Mouse (Mus musculus) CD4-positive, CD25-positive, alpha-beta regulatory T cell, adult 2 months (primary cell): Measurements from ENCODE around the gene Rapgef2.
"Not testable (repeated sequence)": the region's sequence is repeated elsewhere in the genome, so short reads cannot be mapped to it uniquely, and the experiment has no call there.

ENCODE experiments used
- DNase-seq: peaks from one replicate; pipeline ENCODE4 v3.0.0-alpha.2; 2012; ENCODE audit warnings: low read depth, low spot score

The Rapgef2 gene

GRCm38 (mm10) chr3:79101737-79102136, 184.6 kb downstream of the Rapgef2 start:
- no peak for DNase-seq

- no peak for DNase-seq
These were observed 185.5 kb downstream of the Rapgef2 start for GRCm38 (mm10) chr3:79100831-79101230.

- DNase-seq, result no peak
These were observed 197.2 kb downstream of the Rapgef2 start for GRCm38 (mm10) chr3:79089091-79089490.

- no peak for DNase-seq
These were observed 197.9 kb downstream of the Rapgef2 start for GRCm38 (mm10) chr3:79088461-79088860.

GRCm38 (mm10) chr3:79086282-79086681, 200.0 kb downstream of the Rapgef2 start:
- no peak for DNase-seq

- no peak for DNase-seq
These were observed 202.4 kb downstream of the Rapgef2 start for GRCm38 (mm10) chr3:79083881-79084280.

- DNase-seq, result no peak
These were observed 203.3 kb downstream of the Rapgef2 start for GRCm38 (mm10) chr3:79083030-79083429.

- no peak for DNase-seq
These were observed 207.2 kb downstream of the Rapgef2 start for GRCm38 (mm10) chr3:79079076-79079475.

- no peak for DNase-seq
These were observed 211.3 kb downstream of the Rapgef2 start for GRCm38 (mm10) chr3:79074970-79075369.

- DNase-seq, result no peak
These were observed 212.6 kb downstream of the Rapgef2 start for GRCm38 (mm10) chr3:79073541-79074244.

- DNase-seq, result peak; percentile 27
These were observed 214.8 kb downstream of the Rapgef2 start for GRCm38 (mm10) chr3:79071561-79071960.

- DNase-seq, result no peak
These were observed 216.4 kb downstream of the Rapgef2 start for GRCm38 (mm10) chr3:79069891-79070290.

- no peak for DNase-seq
These were observed 217.3 kb downstream of the Rapgef2 start for GRCm38 (mm10) chr3:79068976-79069375.

GRCm38 (mm10) chr3:79066455-79067055, 219.8 kb downstream of the Rapgef2 start:
- DNase-seq, result no peak

GRCm38 (mm10) chr3:79064096-79064495, 222.2 kb downstream of the Rapgef2 start:
- no peak for DNase-seq

- DNase-seq, result no peak
These were observed 224.9 kb downstream of the Rapgef2 start for GRCm38 (mm10) chr3:79061426-79061825.

GRCm38 (mm10) chr3:79058491-79058890, 227.8 kb downstream of the Rapgef2 start:
- DNase-seq, result not testable (repeated sequence)

GRCm38 (mm10) chr3:79045251-79045650, 241.1 kb downstream of the Rapgef2 start:
- DNase-seq, result no peak

GRCm38 (mm10) chr3:79042973-79043372, 243.3 kb downstream of the Rapgef2 start:
- no peak for DNase-seq

- peak; percentile 5 for DNase-seq
These were observed 246.5 kb downstream of the Rapgef2 start for GRCm38 (mm10) chr3:79039666-79040450.

- DNase-seq, result no peak
These were observed 247.3 kb downstream of the Rapgef2 start for GRCm38 (mm10) chr3:79039008-79039407.

- DNase-seq, result no peak
These were observed 251.9 kb downstream of the Rapgef2 start for GRCm38 (mm10) chr3:79034457-79034856.

GRCm38 (mm10) chr3:79030855-79031254, 255.5 kb downstream of the Rapgef2 start:
- DNase-seq, result no peak
